Mouse (Mus musculus): ENCODE results near the gene Gm47955. TPM values are rescaled to one million over a fixed set of nuclear protein-coding genes. Genes with fewer than 3 reads are reported as not detected.

Gm47955 gene
- polyA plus RNA-seq, 2 experiments, result not detected

DNA sequence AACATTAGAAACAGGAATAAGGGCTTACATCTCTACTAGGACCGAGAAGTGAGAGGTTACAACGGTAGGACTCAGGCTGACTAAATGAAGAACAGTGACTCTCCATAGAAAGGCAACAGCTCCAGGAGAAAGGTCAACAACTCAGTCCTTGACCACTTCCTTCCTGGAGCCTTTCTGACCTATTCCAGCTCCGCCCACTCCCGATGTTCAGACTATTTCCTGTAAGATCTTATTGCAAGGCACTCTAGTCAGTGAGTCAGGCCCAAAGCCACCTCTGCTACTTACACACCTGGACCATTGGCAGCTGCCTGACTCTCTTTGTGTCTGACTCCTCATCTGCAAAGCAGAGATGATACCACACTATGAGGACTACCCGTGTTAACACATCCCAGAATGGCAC, 15.7 kb downstream of the Gm47955 start:
- no peaks in the 10 kb centered on the region for H3K9me3 ChIP-seq (ENCODE audit: control insufficient read depth, low read length)
- TF ChIP-seq CTCF (IDR thresholded peaks at IDR 0.05; ENCODE audit: low read depth) (no peak), EP300 (IDR thresholded peaks at IDR 0.05; ENCODE audit: low read depth) (no peak)
- no peaks in the 10 kb centered on the region for H3K36me3 ChIP-seq (replicated peaks; ENCODE audit: control insufficient read depth, insufficient read depth, low read depth)
- no peak overlapping the region for H3K4me3 ChIP-seq (ENCODE audit: insufficient read depth in 1 of 2, low read depth in 2 of 2, low read length in 2 of 2)
- WGBS (ENCODE audit: insufficient replicate concordance), result 24% methylated on average over 5 of the region's 5 CpGs
- ATAC-seq (ENCODE audit: insufficient read depth), result no peak
- H3K4me1 ChIP-seq (replicated peaks; ENCODE audit: control insufficient read depth in 2 of 2, insufficient read depth in 2 of 2, low read length in 1 of 2), result peaks cover 0 to 7% of the 10 kb centered on the region in 2 experiments; a peak in 3 of 4 replicates
- no peak overlapping the region for H3K9ac ChIP-seq (replicated peaks)
- no peak for DNase-seq (ENCODE audit: low read depth in 3 of 3, low spot score in 3 of 3)
- H3K27me3 ChIP-seq (ENCODE audit: control insufficient read depth, insufficient read depth, low read length), result no peaks in the 10 kb centered on the region
- no peak overlapping the region for H3K27ac ChIP-seq
- no peak overlapping the region for H3K4me2 ChIP-seq (ENCODE audit: low read depth)

DNA sequence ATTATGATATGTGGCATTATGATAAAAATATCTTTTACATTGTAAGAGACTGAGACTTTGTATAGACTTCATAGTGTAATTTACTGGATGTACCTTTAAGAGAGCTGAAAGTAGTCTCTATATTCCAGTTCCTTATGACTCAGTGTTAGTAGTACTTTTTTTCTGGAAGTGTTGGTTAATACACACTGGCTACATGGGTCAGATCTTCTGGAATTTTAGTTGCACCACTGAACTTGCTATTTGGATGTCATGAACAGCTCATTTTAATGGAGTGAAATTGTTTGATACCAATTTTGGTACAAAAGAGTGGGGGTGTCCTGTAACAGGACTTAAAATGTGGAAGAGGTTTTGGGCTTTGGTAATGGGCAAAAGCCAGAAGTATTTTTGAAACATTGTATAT, 17.8 kb downstream of the Gm47955 start:
- H3K27me3 ChIP-seq (ENCODE audit: control insufficient read depth, insufficient read depth, low read length), result no peaks in the 10 kb centered on the region
- no peak overlapping the region for H3K4me3 ChIP-seq (ENCODE audit: insufficient read depth in 1 of 2, low read depth in 2 of 2, low read length in 2 of 2)
- no peak overlapping the region for H3K9ac ChIP-seq (replicated peaks)
- DNase-seq (ENCODE audit: low read depth in 3 of 3, low spot score in 3 of 3) (no peak), ATAC-seq (ENCODE audit: insufficient read depth) (no peak)
- peaks cover 0 to 7% of the 10 kb centered on the region in 2 experiments; a peak in 3 of 4 replicates for H3K4me1 ChIP-seq (replicated peaks; ENCODE audit: control insufficient read depth in 2 of 2, insufficient read depth in 2 of 2, low read length in 1 of 2)
- TF ChIP-seq CTCF (IDR thresholded peaks at IDR 0.05; ENCODE audit: low read depth) (no peak), EP300 (IDR thresholded peaks at IDR 0.05; ENCODE audit: low read depth) (no peak)
- no peaks in the 10 kb centered on the region for H3K9me3 ChIP-seq (ENCODE audit: control insufficient read depth, low read length)
- no peak overlapping the region for H3K27ac ChIP-seq
- H3K4me2 ChIP-seq (ENCODE audit: low read depth), result no peak overlapping the region
- H3K36me3 ChIP-seq (replicated peaks; ENCODE audit: control insufficient read depth, insufficient read depth, low read depth), result no peaks in the 10 kb centered on the region

DNA sequence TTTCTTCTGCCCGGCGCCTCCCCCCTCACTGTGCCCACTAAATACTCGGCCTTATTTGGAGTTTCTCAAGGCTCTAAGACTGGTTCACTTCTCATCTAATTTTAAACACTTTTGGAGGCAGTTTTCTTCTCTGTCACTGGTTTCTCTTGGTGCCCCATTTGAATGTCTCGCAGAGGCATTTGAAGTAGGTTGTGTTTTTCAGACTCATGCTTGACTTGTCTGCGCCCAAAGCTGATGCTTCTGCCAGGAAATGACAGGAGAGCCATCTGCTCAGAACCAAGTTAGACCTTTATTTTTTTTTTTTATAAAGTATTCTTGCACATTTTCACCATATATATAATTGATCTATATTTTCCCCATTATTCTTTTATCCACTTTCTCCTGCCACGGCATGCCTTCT, 26.7 kb downstream of the Gm47955 start:
- 69% methylated on average over 6 of the region's 6 CpGs for WGBS (ENCODE audit: insufficient replicate concordance)
- TF ChIP-seq CTCF (IDR thresholded peaks at IDR 0.05; ENCODE audit: low read depth), result no peak
- TF ChIP-seq EP300 (IDR thresholded peaks at IDR 0.05; ENCODE audit: low read depth), result no peak
- ATAC-seq (ENCODE audit: insufficient read depth) (no peak), DNase-seq (ENCODE audit: low read depth in 3 of 3, low spot score in 3 of 3) (no peak)
- H3K4me3 ChIP-seq (ENCODE audit: insufficient read depth in 1 of 2, low read depth in 2 of 2, low read length in 2 of 2), result no peak overlapping the region
- no peaks in the 10 kb centered on the region for H3K27me3 ChIP-seq (ENCODE audit: control insufficient read depth, insufficient read depth, low read length)
- no peaks in the 10 kb centered on the region for H3K36me3 ChIP-seq (replicated peaks; ENCODE audit: control insufficient read depth, insufficient read depth, low read depth)
- H3K9me3 ChIP-seq (ENCODE audit: control insufficient read depth, low read length), result no peaks in the 10 kb centered on the region
- no peak overlapping the region for H3K9ac ChIP-seq (replicated peaks)
- no peak overlapping the region for H3K27ac ChIP-seq
- H3K4me1 ChIP-seq (replicated peaks; ENCODE audit: control insufficient read depth in 2 of 2, insufficient read depth in 2 of 2, low read length in 1 of 2), result no peaks in the 10 kb centered on the region
- H3K4me2 ChIP-seq (ENCODE audit: low read depth), result no peak overlapping the region

- no peaks in the 10 kb centered on the region for H3K36me3 ChIP-seq (replicated peaks; ENCODE audit: control insufficient read depth, insufficient read depth, low read depth)
- no peak overlapping the region for H3K4me3 ChIP-seq (ENCODE audit: insufficient read depth in 1 of 2, low read depth in 2 of 2, low read length in 2 of 2)
- no peak overlapping the region for H3K27ac ChIP-seq
- TF ChIP-seq CTCF (IDR thresholded peaks at IDR 0.05; ENCODE audit: low read depth), result peak; percentile 67
- no peak for TF ChIP-seq EP300 (IDR thresholded peaks at IDR 0.05; ENCODE audit: low read depth)
- WGBS (ENCODE audit: insufficient replicate concordance), result 16% methylated on average over 4 of the region's 4 CpGs
- no peak overlapping the region for H3K4me2 ChIP-seq (ENCODE audit: low read depth)
- no peaks in the 10 kb centered on the region for H3K9me3 ChIP-seq (ENCODE audit: control insufficient read depth, low read length)
- no peaks in the 10 kb centered on the region for H3K4me1 ChIP-seq (replicated peaks; ENCODE audit: control insufficient read depth in 2 of 2, insufficient read depth in 2 of 2, low read length in 1 of 2)
- no peak overlapping the region for H3K9ac ChIP-seq (replicated peaks)
- no peaks in the 10 kb centered on the region for H3K27me3 ChIP-seq (ENCODE audit: control insufficient read depth, insufficient read depth, low read length)
- peak; percentile 29 to 37 (median 35) for DNase-seq (ENCODE audit: low read depth in 3 of 3, low spot score in 3 of 3)
- no peak for ATAC-seq (ENCODE audit: insufficient read depth)
These were observed 27.6 kb downstream of the Gm47955 start for GRCm38 (mm10) chr1:82987530-82988198.

DNA sequence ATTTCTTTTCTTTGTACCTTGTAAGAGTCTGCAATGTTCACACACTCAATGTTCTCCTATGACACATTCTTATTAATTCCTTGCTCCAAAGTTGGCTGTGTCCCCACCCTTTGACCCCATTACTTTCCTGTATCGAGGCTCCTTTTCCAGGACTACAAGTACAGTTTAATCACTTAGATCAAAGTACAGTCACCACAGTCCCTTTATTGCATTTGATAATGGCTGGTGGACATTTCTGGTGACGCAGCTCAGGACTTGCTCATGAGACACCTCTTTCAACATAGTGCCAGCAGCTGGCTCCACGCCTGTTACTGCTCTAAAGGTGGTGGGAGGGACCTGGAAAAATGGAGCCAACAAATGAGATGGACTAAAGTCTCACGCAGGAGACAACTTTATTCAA, 31.0 kb downstream of the Gm47955 start:
- H3K9ac ChIP-seq (replicated peaks), result no peak overlapping the region
- H3K4me1 ChIP-seq (replicated peaks; ENCODE audit: control insufficient read depth in 2 of 2, insufficient read depth in 2 of 2, low read length in 1 of 2), result no peaks in the 10 kb centered on the region
- DNase-seq (ENCODE audit: low read depth in 3 of 3, low spot score in 3 of 3) (no peak), ATAC-seq (ENCODE audit: insufficient read depth) (no peak)
- no peaks in the 10 kb centered on the region for H3K27me3 ChIP-seq (ENCODE audit: control insufficient read depth, insufficient read depth, low read length)
- TF ChIP-seq EP300 (IDR thresholded peaks at IDR 0.05; ENCODE audit: low read depth), result no peak
- no peak for TF ChIP-seq CTCF (IDR thresholded peaks at IDR 0.05; ENCODE audit: low read depth)
- H3K9me3 ChIP-seq (ENCODE audit: control insufficient read depth, low read length), result no peaks in the 10 kb centered on the region
- H3K36me3 ChIP-seq (replicated peaks; ENCODE audit: control insufficient read depth, insufficient read depth, low read depth), result no peaks in the 10 kb centered on the region
- H3K4me2 ChIP-seq (ENCODE audit: low read depth), result no peak overlapping the region
- 58% methylated on average over 4 of the region's 4 CpGs for WGBS (ENCODE audit: insufficient replicate concordance)
- no peak overlapping the region for H3K27ac ChIP-seq
- H3K4me3 ChIP-seq (ENCODE audit: insufficient read depth in 1 of 2, low read depth in 2 of 2, low read length in 2 of 2), result no peak overlapping the region
